Mouse (Mus musculus) bone marrow, adult 2 months (tissue): ENCODE measurements around the gene Fgd3.

Experiments
- CTCF ChIP-seq: fragments of 200-500 bp; IDR thresholded peaks from 2 replicates; pipeline ENCODE4 v1.5.1; 2011; ENCODE audit warnings: low read length, control low read depth; ENCODE audit not compliant: control insufficient read depth, insufficient read depth
- POLR2A ChIP-seq: fragments of 200-500 bp; IDR thresholded peaks from 2 replicates; pipeline ENCODE4 v1.6.1; 2011; ENCODE audit warnings: low read depth, mild to moderate bottlenecking, control low read depth, low read length, borderline replicate concordance; ENCODE audit not compliant: control insufficient read depth

DNA sequence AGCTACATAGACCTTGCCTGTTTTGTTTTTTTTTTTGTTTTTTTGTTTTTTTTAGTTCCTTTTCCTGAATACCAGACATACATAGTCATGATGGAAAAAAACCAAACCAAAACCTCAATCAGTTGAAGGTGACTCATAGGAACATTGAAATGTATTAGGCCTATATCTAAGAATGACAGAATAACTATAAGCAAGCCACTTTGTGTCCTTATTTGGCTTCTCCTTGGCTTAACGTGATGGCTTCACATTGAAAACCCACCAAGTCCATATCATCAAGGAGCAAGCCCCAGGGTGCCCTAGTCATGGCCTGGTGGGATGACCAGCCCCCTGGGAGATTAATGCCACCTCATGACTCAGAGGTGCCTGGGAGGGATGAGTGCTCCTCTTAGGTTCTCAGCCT lies 19.3 kb downstream of the Fgd3 start:
- TF ChIP-seq CTCF (no peak), POLR2A (no peak)
